7 mouse cellular contexts compared by ENCODE assay signal in the genomic region with DNA sequence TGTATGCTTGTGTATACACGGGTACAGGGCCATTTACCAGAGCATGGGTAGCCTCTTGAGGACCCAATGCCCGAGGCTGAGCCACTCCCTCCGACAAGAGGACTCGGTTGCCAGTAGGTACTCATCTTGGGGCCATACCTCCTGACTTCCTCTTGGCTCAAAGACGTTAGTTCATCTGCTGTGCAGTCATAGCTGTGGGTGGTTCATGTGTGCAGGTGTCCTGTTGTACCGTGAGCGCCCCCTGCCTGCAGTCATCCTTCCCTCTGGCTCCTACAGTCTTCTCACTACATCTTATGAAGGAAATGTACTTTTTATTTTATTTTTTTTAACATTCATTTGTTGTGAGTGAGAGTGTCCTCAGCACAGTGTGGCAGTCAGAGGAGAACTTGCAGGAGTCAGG. TPM values are rescaled to one million over a fixed set of nuclear protein-coding genes. Genes with fewer than 3 reads are reported as not detected.
A peak's percentile ranks its signal among the peaks of the same experiment; 100 is the strongest.
DNase-seq lines count a peak whose midpoint lies in the region; ATAC-seq lines count a peak whose summit lies in the region.

No protein-coding gene starts in this region.

- no peak overlapping the region for H3K27ac ChIP-seq in limb, embryonic 11.5 days (replicated peaks; ENCODE audit: low read depth, low read length)

- no peak overlapping the region for H3K4me3 ChIP-seq in limb, embryonic 11.5 days (ENCODE audit: low read depth, low read length)

- peak; percentile 58 for DNase-seq in right cerebral cortex, postnatal 4 days
- no peak for DNase-seq in right cerebral cortex, adult 18-20 months
- peak; percentile 66 for DNase-seq in ZHBTc4 (ENCODE audit: low read depth, low spot score)
- DNase-seq in cerebellum, postnatal 10 days: peak; percentile 75 to 77
- peak; percentile 20 for DNase-seq in gastrocnemius, adult 18-20 months (ENCODE audit: low spot score)
- DNase-seq in limb, embryonic 11.5 days (ENCODE audit: low spot score): peak; percentile 72
- peak; percentile 9 to 55 for DNase-seq in natural killer cell, adult 2 months (ENCODE audit: low spot score in 2 of 2)

- no peak overlapping the region for H3K4me2 ChIP-seq in limb, embryonic 11.5 days (ENCODE audit: low read depth, severe bottlenecking)

- H3K4me1 ChIP-seq in limb, embryonic 11.5 days (ENCODE audit: control insufficient read depth, insufficient read depth, low read length): no peaks in the 10 kb centered on the region

- H3K27me3 ChIP-seq in limb, embryonic 11.5 days (ENCODE audit: control insufficient read depth, insufficient read depth, low read length): no peaks in the 10 kb centered on the region

- H3K9ac ChIP-seq in limb, embryonic 11.5 days (ENCODE audit: low read length): no peak overlapping the region

- H3K9me3 ChIP-seq in limb, embryonic 11.5 days (ENCODE audit: control insufficient read depth, low read length): no peaks in the 10 kb centered on the region

- 54% methylated on average over 7 of the region's 7 CpGs for WGBS in limb, embryonic 11.5 days

- ATAC-seq in limb, embryonic 11.5 days (ENCODE audit: insufficient number of reproducible peaks, low FRiP score, low TSS enrichment, low read depth): no peak

- no peaks in the 10 kb centered on the region for H3K36me3 ChIP-seq in limb, embryonic 11.5 days (ENCODE audit: control insufficient read depth, insufficient read depth, low read length)

RNA-seq across cellular contexts. Expression of a gene that starts 6.2 kb away (rescaled TPM):
- not detected for total RNA-seq in gastrocnemius, adult 18-20 months (2021)
- 0.41 and 0.75 TPM in 2 replicates for polyA plus RNA-seq in limb, embryonic 11.5 days (2014; fragmentation: Nextera tagmentation; extraction: Ambion mirVana)

RNA-seq across cellular contexts. Expression of a gene that starts 20.9 kb away (rescaled TPM):
- under 1 TPM in 1 of 2 experiments, not detected in 1; 0.05 TPM for total RNA-seq in gastrocnemius, adult 18-20 months (2021)
- 0.07 and 0.09 TPM in 2 replicates for polyA plus RNA-seq in limb, embryonic 11.5 days (2014; fragmentation: Nextera tagmentation; extraction: Ambion mirVana)
